Mouse (Mus musculus) kidney, adult 8-10 months (tissue): ENCODE measurements around the gene Cys1.
"Not testable (repeated sequence)": the region's sequence is repeated elsewhere in the genome, so short reads cannot be mapped to it uniquely, and the experiment has no call there.

Source experiments
- DNase-seq, 2 experiments: peaks; one replicate each; pipeline ENCODE4 v3.0.0; 2022

Cys1 gene

DNA sequence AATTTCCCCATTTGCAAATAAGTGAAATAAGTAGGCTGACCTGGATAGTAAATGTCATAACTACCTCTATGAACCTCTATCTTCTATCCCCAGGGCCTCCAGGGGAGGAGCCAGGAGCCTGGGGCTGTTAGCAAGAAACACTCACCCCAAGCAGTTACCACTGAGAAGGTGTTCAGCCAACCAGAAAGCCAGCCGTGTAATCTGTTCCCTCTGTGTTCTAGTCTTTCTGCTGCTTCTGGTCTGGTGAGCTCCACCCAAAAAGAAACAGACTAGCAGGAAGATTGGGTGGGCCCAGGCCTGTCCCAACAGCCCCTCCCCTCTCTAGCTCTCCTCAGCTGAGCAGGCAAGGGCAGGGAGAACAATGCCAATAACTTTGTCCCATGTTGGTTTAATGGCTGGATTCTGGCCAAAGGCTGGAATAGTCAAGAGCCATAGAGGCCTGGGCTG lies 37.5 kb downstream of the Cys1 start:
- no peak for DNase-seq

DNA sequence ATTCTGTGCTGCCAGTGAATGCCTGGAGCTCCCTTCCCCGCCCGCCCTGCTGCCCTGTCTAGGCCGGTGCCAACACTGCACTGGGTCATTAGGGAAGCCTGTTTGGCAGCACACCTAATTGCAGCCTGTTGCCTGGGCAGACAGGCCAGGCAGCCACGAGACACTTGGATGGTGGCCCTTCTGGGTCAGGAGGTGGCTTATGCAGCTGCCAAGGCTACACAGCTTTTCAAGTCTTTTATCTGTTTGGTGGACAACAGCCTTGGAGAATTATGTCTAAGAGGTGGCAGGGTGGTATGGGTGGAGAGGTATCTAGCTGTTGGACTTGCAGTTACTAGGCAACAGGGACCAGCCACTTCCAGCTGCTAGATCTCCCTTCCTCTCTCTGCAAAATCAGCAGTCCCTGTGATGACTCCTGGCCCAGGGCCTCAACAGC lies 39.2 kb downstream of the Cys1 start:
- peak; percentile 88 to 90 for DNase-seq

DNA sequence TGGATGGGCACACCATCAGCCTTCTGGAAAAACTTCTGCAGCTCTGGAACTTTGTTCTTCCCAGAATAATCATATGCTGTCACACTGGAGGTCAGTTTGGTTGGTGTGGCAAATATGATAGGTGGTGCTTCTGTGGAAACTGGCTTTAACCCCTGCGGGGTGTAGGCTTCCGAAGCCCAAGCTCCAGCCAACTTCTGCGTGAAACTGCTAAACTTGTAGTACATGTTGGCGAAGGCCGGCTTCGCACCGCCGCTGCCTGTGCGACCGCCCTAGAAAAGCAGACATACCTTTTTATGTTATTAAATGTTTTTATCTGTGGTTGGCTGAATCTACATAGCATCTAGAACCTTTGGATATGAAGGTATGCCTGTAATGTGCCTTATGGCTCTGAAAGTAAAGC lies 42.8 kb downstream of the Cys1 start:
- not testable (repeated sequence) for DNase-seq

DNA sequence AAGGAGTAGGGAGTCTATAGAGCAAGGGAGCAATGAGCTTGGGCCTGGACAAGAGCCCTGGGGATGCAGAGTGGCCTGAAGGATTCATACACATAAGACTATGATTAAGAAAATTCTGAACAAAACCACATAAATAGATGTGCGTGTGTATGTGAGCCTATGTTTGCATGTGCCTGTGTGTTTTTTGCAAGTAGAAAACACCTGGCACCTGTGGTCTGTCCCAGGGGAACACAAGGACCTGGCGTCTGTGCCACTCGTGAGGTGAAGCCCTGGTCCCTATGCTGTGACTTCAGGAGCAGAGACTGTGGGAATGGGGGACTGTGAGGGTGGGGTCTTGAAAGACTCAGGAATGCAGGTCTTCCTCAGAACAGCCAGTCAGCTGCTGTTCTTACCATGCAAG lies 47.0 kb downstream of the Cys1 start:
- DNase-seq, result no peak

DNA sequence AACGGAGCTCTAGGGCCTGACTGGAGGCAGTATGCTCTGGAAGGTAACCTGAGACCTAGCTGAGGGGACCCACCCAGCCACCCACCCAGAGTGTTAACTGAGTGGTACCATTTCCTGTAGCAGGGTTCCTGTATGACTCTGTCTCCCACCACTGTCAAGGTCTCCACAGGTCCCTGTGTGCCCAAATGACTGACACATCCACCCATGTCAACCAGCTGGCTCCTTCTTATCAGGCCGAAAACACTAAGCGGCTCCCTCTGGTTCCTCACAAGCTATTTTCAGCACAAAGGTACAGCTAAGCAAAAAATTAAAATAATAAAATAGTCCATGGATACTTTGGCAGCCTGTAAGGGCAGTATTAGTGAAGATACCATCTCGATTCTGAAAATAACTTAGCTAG lies 47.4 kb downstream of the Cys1 start:
- DNase-seq, result no peak

DNA sequence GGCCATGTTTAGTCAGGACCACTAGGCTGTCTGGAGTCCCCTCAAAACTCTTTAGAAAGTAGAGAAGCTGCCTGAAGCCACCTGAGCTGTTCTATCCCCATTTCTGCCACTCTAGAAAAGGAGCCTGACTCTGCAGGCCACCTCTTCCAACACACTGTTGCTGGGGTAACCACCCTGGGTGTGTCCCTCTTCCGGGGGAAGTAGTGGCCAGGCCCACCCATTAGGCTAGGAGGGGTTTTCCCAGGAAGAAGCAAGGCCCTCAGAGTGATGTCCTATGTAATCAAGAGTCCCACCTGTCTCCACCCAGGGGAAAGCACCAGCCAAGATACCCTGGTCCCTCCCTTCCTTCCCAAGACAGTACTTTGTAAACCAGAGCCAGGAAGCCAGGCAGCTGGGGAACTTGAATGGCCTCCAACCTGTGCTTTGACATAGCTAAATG lies 47.8 kb downstream of the Cys1 start:
- no peak for DNase-seq

DNA sequence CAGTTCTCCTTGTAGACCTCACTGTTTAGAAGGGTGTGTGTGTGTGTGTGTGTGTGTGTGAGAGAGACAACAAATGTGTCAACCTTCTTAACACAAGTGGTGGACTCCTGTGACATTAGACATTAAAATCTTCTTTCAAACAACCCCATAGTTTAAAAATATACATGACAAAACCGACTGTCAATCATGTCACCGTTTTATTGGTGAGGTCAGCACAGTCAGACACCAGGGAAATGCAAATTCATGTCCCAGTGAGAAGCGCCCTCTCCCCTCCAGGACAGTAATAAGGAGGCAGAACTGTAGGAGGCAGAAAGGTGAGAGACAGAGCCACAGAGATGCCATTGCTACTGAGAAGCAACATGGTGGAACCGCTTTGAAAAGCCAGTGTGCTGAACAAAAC lies 49.2 kb downstream of the Cys1 start:
- no peak for DNase-seq

DNA sequence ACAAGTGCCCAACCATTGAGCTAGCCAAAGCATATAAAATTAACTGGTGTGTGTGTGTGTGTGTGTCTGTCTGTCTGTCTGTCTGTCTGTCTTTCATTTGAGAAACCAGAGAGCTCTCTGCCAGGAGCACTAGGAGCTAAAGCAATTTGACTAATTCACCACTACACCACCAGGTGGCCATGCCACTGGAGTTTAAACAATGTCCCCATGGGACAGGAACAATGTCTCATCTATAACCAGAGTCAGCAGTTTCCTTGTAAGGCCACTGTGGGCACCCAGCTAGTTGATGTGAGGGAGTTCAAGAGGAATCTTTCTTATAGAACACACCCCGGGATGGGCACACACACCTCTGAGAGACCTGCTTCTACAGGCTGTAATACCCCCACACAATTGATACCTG lies 51.4 kb downstream of the Cys1 start:
- peak; percentile 49 to 67 for DNase-seq

DNA sequence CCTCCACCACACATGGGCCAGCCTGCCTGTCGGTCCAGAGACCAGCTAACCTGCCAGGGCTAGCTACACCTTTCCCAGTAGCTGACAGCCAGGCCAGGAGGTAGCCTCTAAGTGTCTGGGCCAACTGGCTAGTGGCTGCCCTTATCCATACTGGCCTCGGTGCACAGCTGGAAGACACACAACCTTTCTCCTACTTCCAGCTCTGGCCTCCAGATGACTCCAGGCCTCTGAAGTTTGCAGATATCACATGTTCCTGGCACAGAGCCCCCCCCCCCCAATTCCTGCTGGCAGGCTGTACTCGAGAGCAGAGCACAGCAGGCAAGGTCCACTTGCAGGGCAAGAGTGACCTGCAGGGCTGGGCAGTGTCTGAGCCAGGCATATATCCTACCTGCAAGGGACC lies 54.4 kb downstream of the Cys1 start:
- DNase-seq, result peak in 1 of 2 experiments; percentile 36

DNA sequence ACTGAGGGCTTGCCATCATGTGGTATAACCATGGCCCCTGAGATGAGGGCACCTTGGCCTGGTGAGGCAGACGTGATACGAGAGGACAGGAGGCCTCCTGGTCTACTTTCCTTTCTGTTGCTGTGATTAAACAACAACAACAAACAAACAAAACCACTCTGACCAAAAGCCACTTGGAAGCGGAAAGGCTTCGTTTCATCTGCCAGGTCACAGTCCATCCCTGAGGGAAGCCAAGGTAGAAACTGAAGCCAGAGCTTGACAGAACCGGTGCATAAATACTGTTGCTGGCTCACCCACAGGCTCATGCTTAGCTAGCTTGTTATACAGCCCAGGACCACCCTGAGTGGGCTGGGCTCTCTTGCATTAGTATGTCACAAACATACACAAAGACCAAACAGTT lies 55.2 kb downstream of the Cys1 start:
- peak; percentile 34 to 37 for DNase-seq

DNA sequence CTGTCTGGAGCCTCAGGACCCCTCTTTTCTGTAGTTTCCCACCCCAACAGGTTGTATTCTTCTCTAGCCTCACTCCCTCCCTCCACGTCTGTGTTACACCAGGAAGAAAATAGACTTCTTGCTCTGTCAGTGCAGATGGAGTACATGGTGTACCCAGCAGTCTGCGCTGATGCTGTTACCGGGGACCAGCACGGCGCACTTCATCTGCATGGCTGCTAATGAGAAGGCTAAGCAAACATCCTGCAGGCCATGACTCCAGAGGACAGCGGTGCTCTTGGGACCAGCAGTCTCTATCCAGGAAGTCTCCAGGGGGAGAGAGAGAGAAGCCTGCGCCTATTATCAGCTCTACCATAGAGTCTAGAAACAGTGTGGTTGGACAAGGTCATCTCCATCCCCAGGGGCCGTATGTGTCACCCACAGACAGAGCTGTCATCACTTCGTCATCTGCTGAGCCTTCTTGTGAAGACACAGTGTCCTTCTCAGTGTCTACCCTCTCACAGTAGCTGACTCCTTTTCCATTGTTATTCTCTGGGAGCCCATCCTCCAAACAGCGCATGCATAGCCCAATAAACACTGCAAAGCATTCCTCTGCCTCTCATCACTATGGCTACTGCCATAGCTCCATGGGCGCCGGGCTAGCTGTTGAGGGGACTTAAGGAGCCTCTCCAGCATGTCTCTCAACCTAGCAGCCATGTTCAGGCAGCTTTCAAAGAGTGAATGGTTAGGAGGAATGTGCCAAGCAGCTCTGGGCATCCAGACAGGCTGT lies 57.9 kb downstream of the Cys1 start:
- no peak for DNase-seq

DNA sequence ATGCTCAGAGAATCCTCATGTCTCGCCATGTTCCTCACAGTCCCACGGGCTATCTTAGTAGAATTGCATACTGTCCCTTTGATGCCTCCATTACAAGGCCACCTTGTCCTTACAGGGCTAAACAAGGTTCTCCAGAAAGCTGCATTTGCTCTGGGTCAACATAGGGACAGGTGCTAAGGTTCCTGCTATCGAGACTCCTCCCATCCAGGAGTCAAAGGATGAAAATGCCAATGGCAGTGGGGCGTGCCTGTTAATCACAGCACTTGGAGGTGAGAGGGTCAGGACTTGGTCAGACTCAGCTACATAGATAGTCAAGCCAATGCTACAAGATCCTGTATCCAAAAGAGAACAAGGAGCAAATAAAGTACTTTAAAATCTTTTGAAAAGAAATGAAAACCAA lies 62.2 kb downstream of the Cys1 start:
- DNase-seq, result no peak
